Mouse (Mus musculus): ENCODE results near the gene Hmgcr.

Gene Hmgcr

DNA sequence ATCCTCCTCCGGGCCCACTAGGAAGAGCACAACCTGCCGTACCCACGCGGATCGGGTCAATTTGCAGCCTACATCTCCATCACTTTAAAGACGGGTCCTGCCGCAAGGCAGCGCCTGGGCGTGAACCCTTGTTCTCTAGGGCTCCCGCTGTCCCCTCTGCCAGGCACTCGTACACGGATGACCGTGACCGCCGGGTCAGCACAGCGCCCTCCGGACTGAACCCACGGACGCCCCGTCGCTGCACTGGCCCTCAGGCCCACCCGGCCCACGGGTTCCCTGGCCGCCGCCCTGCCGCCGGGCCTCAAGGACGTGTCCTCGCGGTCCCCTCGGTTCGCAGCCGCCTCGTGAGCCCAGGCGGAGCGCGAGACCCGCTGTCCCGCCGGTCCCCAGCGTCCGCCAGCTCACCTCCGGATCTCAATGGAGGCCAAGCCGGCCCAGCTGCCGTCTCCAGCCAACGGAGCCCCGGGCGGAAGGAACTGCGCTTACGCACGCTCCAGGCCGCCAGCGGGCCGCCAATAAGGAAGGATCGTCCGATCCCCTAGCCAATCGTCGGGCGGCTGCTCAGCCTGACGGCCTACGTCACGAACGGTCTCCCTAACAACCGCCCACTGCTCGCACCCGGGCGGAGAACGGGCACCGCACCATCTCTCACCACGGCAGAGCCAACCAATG is at the start of gene Hmgcr:
Gene Hmgcr (minus strand): TSS at position 531 of the 672 bp plus-strand sequence.
- TF ChIP-seq GATA4 (IDR thresholded peaks at IDR 0.05; ENCODE audit: insufficient replicate concordance, low read length), result 0 out of 2 replicates have a peak, but pooled peaks have one; percentile 4

GRCm38 (mm10) chr13:96720003-96720402 is 49.3 kb upstream of the Hmgcr start:
- no peak for TF ChIP-seq GATA4 (IDR thresholded peaks at IDR 0.05; ENCODE audit: insufficient replicate concordance, low read length)

- TF ChIP-seq GATA4 (IDR thresholded peaks at IDR 0.05; ENCODE audit: insufficient replicate concordance, low read length), result no peak
These were observed 47.1 kb upstream of the Hmgcr start for GRCm38 (mm10) chr13:96717821-96718220.

DNA sequence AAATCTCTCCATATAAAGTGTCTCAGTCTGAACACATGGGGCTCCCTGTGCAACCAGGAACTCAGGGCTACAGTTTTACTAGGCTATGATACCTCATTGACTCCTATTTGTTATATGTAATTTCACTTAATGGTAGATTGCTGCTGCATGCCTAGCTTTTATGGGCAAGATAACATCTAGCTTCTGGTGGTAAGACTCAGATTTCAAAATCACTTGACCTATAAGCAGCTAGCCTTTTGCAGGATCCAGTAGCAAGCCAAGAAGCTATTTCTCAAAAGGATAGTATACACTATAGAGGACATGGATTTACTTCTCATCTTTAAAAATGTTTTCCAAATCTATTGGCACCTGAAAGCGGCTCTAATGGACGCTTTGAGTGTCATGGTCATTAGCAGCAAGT is 45.6 kb upstream of the Hmgcr start:
- no peak for TF ChIP-seq GATA4 (IDR thresholded peaks at IDR 0.05; ENCODE audit: insufficient replicate concordance, low read length)

GRCm38 (mm10) chr13:96709269-96710233 is 38.8 kb upstream of the Hmgcr start:
- TF ChIP-seq GATA4 (IDR thresholded peaks at IDR 0.05; ENCODE audit: insufficient replicate concordance, low read length), result no peak

DNA sequence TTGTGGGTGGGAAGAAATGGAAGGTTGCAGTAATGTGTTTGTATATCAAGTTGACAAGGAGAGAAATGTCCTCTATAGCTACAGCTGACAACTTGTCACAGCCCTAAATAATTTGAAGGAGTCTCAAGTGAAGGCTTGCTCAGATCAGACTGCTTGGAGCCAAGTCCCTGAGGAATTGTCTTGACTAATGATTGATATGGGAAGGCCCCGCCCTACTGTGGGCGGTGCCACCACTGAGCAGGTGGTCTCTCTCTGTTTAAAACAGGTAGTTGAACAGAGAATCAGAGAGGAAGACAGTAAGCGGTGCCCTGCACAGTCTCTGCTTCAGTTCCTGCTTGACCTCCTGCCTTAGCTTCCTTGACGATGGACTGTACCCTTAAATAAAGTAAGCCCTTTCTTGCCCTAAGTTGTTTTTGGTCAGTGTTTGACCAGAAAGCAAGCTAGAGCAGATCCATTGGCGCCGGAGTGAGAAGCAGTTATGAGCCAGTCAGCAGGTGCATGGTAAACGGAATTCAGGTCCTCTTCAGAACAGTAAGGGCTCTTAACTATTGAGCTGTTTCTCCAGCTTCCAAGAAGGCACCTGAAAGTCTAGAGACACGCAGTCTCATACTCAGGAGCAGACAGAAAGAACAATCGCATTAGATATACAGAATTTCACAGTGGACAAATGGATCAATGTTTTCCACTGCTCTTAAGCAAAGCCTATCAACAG is 32.0 kb upstream of the Hmgcr start:
- no peak for TF ChIP-seq GATA4 (IDR thresholded peaks at IDR 0.05; ENCODE audit: insufficient replicate concordance, low read length)

DNA sequence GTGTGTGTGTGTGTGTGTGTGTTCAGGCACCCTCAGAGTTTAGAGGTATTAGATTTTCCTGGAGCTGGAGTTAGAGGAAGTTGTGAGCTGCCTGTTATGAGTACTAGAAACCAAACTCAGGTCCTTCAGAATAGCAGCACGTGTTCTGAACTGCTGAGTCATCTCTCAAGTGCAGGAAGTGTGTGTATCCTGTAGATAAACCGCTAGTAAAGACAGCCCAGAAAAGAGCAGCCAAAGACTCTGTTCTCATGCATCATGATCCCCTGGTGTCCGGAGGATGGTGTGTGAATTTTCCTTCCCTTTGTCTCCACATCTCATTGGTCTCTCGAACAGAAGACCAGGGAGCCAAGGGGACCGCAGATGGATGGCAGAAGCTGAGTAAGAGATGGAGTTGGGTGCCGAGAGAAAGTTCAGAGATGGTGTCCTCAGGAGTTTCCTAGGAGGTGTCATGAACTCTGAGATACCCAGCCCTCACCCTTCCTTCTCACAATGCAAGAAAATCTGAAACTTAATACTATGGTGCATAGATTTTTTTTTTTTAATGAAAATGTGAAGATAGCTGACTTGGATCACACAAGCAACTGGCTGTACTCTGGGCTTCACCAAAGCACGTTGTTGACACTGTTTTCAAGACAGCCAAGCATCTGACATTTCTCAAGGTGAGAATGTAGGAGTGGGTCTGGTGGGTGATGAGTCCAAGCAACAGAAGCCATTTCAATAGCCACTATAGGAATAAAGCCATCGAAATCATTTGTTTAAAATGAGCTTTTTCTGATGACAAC is 27.3 kb upstream of the Hmgcr start:
- peak; percentile 59; the same call in 1 of the 2 replicates for TF ChIP-seq GATA4 (IDR thresholded peaks at IDR 0.05; ENCODE audit: insufficient replicate concordance, low read length)

DNA sequence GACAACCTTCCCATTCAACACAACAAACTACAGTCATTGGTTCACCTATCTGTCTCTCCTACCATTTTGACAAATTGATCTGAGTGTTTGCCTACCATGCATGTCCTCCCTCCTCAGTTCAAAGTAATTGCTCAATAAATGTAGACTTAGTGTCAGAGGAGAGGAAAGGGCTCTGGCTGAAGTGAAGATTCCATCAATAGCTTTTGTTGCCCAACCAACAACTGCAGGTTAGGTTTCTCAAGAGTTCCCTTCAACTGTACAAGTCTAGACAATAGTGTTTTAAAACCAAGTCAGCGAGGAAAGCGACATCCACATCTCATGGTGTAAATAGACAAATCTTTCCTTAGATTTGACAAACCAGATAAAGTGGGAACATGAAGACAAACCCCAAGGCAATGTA is 24.7 kb upstream of the Hmgcr start:
- no peak for TF ChIP-seq GATA4 (IDR thresholded peaks at IDR 0.05; ENCODE audit: insufficient replicate concordance, low read length)

- no peak for TF ChIP-seq GATA4 (IDR thresholded peaks at IDR 0.05; ENCODE audit: insufficient replicate concordance, low read length)
These were observed 19.2 kb upstream of the Hmgcr start for GRCm38 (mm10) chr13:96689901-96690300.

DNA sequence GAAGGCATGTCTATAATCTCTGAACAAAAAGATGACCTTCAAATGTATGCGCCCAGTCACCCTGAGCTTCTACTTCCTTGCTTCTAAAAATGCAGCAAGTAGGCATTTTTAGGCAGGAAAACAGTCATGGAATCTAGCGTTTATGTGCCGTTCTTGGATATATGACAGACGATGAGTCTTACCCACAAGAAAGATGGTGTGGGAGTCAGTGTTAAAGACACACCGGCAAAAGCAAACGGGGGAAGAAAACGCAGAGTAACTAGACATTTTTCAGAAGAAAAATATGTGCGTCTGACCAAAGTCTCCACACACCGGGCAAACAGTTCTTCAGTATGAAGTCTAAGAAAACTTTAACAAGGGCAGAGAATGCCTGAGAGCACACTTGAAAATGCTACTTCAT is 16.5 kb upstream of the Hmgcr start:
- TF ChIP-seq GATA4 (IDR thresholded peaks at IDR 0.05; ENCODE audit: insufficient replicate concordance, low read length), result no peak

DNA sequence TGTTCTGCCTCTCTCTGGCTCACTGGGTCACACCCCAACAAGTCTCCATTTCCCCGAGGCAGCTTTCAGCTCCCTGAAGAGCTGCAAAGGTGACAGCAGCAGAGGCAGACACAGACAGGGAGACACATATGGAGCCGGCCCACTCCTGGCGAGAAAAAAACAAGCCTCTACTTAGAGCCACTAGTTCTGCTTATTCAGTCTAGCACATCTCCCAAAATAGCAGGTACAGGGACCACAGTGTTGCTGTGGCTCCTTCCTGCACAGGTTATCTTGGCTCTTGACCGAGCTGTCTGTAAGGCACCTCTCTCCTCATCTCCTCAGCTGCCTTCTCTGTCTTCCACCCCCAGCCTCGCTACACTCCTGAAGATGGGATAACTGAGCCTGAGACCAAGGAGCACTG is 14.0 kb upstream of the Hmgcr start:
- no peak for TF ChIP-seq GATA4 (IDR thresholded peaks at IDR 0.05; ENCODE audit: insufficient replicate concordance, low read length)

GRCm38 (mm10) chr13:96681088-96681620 is 10.4 kb upstream of the Hmgcr start:
- TF ChIP-seq GATA4 (IDR thresholded peaks at IDR 0.05; ENCODE audit: insufficient replicate concordance, low read length), result no peak

DNA sequence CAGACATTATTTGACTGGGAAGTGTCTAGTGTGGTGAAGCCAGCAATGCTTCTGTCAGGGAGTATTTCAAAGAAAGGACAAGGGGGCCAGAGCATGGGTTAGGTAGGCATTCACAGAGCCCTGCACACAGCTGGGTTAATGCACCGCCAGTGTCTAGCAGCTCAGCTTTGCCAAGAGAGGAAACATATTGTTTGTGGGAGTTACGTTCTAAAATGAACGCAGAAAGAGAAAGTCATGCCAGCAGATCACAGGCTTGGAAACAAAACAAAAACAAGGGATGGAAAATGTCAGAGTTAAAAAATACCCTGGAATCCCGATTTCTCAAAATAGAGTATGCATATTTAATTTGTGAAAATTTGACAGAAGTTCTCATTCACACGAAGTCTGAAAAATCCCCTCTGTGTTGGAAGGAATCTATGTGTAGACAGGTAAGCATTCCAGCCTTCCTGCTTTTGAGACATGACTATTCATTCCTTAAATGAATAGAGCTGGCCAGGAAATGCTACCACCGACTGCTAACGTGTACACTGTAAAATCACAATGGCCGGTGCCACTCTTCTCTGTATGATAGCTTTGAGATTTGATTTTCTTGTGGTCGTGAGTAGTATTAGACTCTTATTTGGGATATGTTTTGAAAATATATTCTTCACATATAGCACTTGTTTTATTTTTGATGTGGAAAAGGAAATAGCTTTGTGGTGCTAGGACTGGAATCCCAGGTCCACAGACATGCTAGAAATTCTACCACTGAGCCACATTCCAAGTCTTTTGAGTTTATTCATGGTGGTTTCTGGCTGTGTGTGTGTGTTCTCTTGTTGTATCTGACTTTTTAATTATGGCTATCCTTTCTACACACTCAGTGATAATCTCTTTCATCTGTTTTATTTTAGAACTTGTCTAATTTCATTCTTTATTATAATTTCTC is 9.7 kb upstream of the Hmgcr start:
- no peak for TF ChIP-seq GATA4 (IDR thresholded peaks at IDR 0.05; ENCODE audit: insufficient replicate concordance, low read length)

All from liver, adult (tissue).